Mouse (Mus musculus): ENCODE data around the gene C1qtnf12. TPM values are rescaled to one million over a fixed set of nuclear protein-coding genes. Genes with fewer than 3 reads are reported as not detected.
A peak's percentile ranks its signal among the peaks of the same experiment; 100 is the strongest.

The C1qtnf12 gene
- 123 and 137 TPM in 2 replicates for polyA plus RNA-seq (2015; fragmentation: Nextera tagmentation; extraction: Ambion mirVana)

- 1% methylated on average over 31 of the region's 42 CpGs for WGBS
- H3K4me1 ChIP-seq (ENCODE audit: insufficient read depth, low read length): peaks cover 23% of the 10 kb centered on the region
These were observed at the start of gene C1qtnf12 for GRCm38 (mm10) chr4:155962167-155962971. TSS of gene C1qtnf12 (plus strand) at chr4:155962318.

GRCm38 (mm10) chr4:155932031-155932430, 30.1 kb upstream of the C1qtnf12 start:
- Histone ChIP-seq H3K4me2 (replicated peaks; ENCODE audit: low read depth, low read length) (no peak overlapping the region), H3K27me3 (ENCODE audit: insufficient read depth, low read length) (no peaks in the 10 kb centered on the region), H3K4me3 (ENCODE audit: low read length) (no peak overlapping the region), H3K4me1 (ENCODE audit: insufficient read depth, low read length) (no peaks in the 10 kb centered on the region), H3K9ac (replicated peaks; ENCODE audit: low read length) (no peak overlapping the region), H3K9me3 (ENCODE audit: low read length) (no peaks in the 10 kb centered on the region), H3K36me3 (ENCODE audit: insufficient read depth, low read length) (no peaks in the 10 kb centered on the region), H3K27ac (ENCODE audit: low read length) (no peak overlapping the region)
- no peak for ATAC-seq (ENCODE audit: low FRiP score, low TSS enrichment)
- 58% methylated on average over 1 of the region's 1 CpGs for WGBS

More at GRCm38 (mm10) chr4:155962167-155962971, at the start of gene C1qtnf12:
- Histone ChIP-seq H3K27me3 (ENCODE audit: insufficient read depth, low read length) (no peaks in the 10 kb centered on the region), H3K36me3 (ENCODE audit: insufficient read depth, low read length) (peaks cover 36% of the 10 kb centered on the region), H3K9ac (replicated peaks; ENCODE audit: low read length) (peak within 1 kb of the TSS; percentile 75), H3K4me3 (ENCODE audit: low read length) (peak within 1 kb of the TSS; percentile 62), H3K27ac (ENCODE audit: low read length) (peak within 1 kb of the TSS; percentile 86), H3K4me2 (replicated peaks; ENCODE audit: low read depth, low read length) (peak within 1 kb of the TSS; percentile 89), H3K9me3 (ENCODE audit: low read length) (no peaks in the 10 kb centered on the region)
- ATAC-seq (ENCODE audit: low FRiP score, low TSS enrichment): peak; percentile 89

GRCm38 (mm10) chr4:155943049-155943452, 19.1 kb upstream of the C1qtnf12 start:
- Histone ChIP-seq H3K9ac (replicated peaks; ENCODE audit: low read length) (peak overlapping the region; percentile 96), H3K4me2 (replicated peaks; ENCODE audit: low read depth, low read length) (peak overlapping the region; percentile 89), H3K4me1 (ENCODE audit: insufficient read depth, low read length) (peaks cover 18% of the 10 kb centered on the region), H3K27me3 (ENCODE audit: insufficient read depth, low read length) (no peaks in the 10 kb centered on the region), H3K36me3 (ENCODE audit: insufficient read depth, low read length) (peaks cover 13% of the 10 kb centered on the region; the same call in 1 of the 2 replicates), H3K9me3 (ENCODE audit: low read length) (no peaks in the 10 kb centered on the region), H3K4me3 (ENCODE audit: low read length) (peak overlapping the region; percentile 97), H3K27ac (ENCODE audit: low read length) (peak overlapping the region; percentile 88)
- peak; percentile 49 for ATAC-seq (ENCODE audit: low FRiP score, low TSS enrichment)
- WGBS: under 1% methylated on average over 17 of the region's 17 CpGs

- H3K9ac ChIP-seq (replicated peaks; ENCODE audit: low read length): peak within 1 kb of the TSS; percentile 96
- peak within 1 kb of the TSS; percentile 88 for H3K27ac ChIP-seq (ENCODE audit: low read length)
- under 1% methylated on average over 83 of the region's 85 CpGs for WGBS
- H3K9me3 ChIP-seq (ENCODE audit: low read length): no peaks in the 10 kb centered on the region
- peak within 1 kb of the TSS; percentile 89 for H3K4me2 ChIP-seq (replicated peaks; ENCODE audit: low read depth, low read length)
- peaks cover 18% of the 10 kb centered on the region for H3K4me1 ChIP-seq (ENCODE audit: insufficient read depth, low read length)
- peaks cover 14% of the 10 kb centered on the region; the same call in 1 of the 2 replicates for H3K36me3 ChIP-seq (ENCODE audit: insufficient read depth, low read length)
- ATAC-seq (ENCODE audit: low FRiP score, low TSS enrichment): peak; percentile 99
- peak within 1 kb of the TSS; percentile 97 for H3K4me3 ChIP-seq (ENCODE audit: low read length)
- H3K27me3 ChIP-seq (ENCODE audit: insufficient read depth, low read length): no peaks in the 10 kb centered on the region
These were observed 18.4 kb upstream of the C1qtnf12 start, which contains the start of gene Ube2j2 for GRCm38 (mm10) chr4:155943534-155944249. TSS of gene Ube2j2 (plus strand) at chr4:155943831.

- Histone ChIP-seq H3K4me2 (replicated peaks; ENCODE audit: low read depth, low read length) (peak overlapping the region; percentile 89), H3K36me3 (ENCODE audit: insufficient read depth, low read length) (peaks cover 18% of the 10 kb centered on the region; the same call in 1 of the 2 replicates), H3K9me3 (ENCODE audit: low read length) (no peaks in the 10 kb centered on the region), H3K27me3 (ENCODE audit: insufficient read depth, low read length) (no peaks in the 10 kb centered on the region), H3K4me1 (ENCODE audit: insufficient read depth, low read length) (peaks cover 18% of the 10 kb centered on the region), H3K4me3 (ENCODE audit: low read length) (peak overlapping the region; percentile 97), H3K27ac (ENCODE audit: low read length) (peak overlapping the region; percentile 66), H3K9ac (replicated peaks; ENCODE audit: low read length) (peak overlapping the region; percentile 96)
- WGBS: 0% methylated on average over 17 of the region's 17 CpGs
- no peak; the same call in 1 of the 2 replicates for ATAC-seq (ENCODE audit: low FRiP score, low TSS enrichment)
These were observed 17.8 kb upstream of the C1qtnf12 start for GRCm38 (mm10) chr4:155944271-155944670.

GRCm38 (mm10) chr4:155947094-155947493, 15.0 kb upstream of the C1qtnf12 start:
- H3K36me3 ChIP-seq (ENCODE audit: insufficient read depth, low read length): peaks cover 45% of the 10 kb centered on the region
- no peak overlapping the region for H3K9ac ChIP-seq (replicated peaks; ENCODE audit: low read length)
- no peak overlapping the region for H3K27ac ChIP-seq (ENCODE audit: low read length)
- H3K4me3 ChIP-seq (ENCODE audit: low read length): no peak overlapping the region
- peaks cover 18% of the 10 kb centered on the region for H3K4me1 ChIP-seq (ENCODE audit: insufficient read depth, low read length)
- no peak for ATAC-seq (ENCODE audit: low FRiP score, low TSS enrichment)
- H3K9me3 ChIP-seq (ENCODE audit: low read length): no peaks in the 10 kb centered on the region
- no peaks in the 10 kb centered on the region for H3K27me3 ChIP-seq (ENCODE audit: insufficient read depth, low read length)
- no peak overlapping the region for H3K4me2 ChIP-seq (replicated peaks; ENCODE audit: low read depth, low read length)

- Histone ChIP-seq H3K9ac (replicated peaks; ENCODE audit: low read length) (no peak overlapping the region), H3K4me3 (ENCODE audit: low read length) (no peak overlapping the region), H3K9me3 (ENCODE audit: low read length) (no peaks in the 10 kb centered on the region), H3K27me3 (ENCODE audit: insufficient read depth, low read length) (no peaks in the 10 kb centered on the region), H3K4me2 (replicated peaks; ENCODE audit: low read depth, low read length) (no peak overlapping the region), H3K27ac (ENCODE audit: low read length) (no peak overlapping the region), H3K4me1 (ENCODE audit: insufficient read depth, low read length) (no peaks in the 10 kb centered on the region), H3K36me3 (ENCODE audit: insufficient read depth, low read length) (peaks cover 56% of the 10 kb centered on the region)
- WGBS: 94% methylated on average over 6 of the region's 6 CpGs
- ATAC-seq (ENCODE audit: low FRiP score, low TSS enrichment): no peak
These were observed 6.6 kb upstream of the C1qtnf12 start for GRCm38 (mm10) chr4:155955491-155955890.

GRCm38 (mm10) chr4:155959275-155959674, 2.8 kb upstream of the C1qtnf12 start:
- Histone ChIP-seq H3K9ac (replicated peaks; ENCODE audit: low read length) (no peak overlapping the region), H3K4me3 (ENCODE audit: low read length) (no peak overlapping the region), H3K4me2 (replicated peaks; ENCODE audit: low read depth, low read length) (no peak overlapping the region), H3K4me1 (ENCODE audit: insufficient read depth, low read length) (peaks cover 23% of the 10 kb centered on the region), H3K27ac (ENCODE audit: low read length) (no peak overlapping the region), H3K27me3 (ENCODE audit: insufficient read depth, low read length) (no peaks in the 10 kb centered on the region), H3K36me3 (ENCODE audit: insufficient read depth, low read length) (peaks cover 34% of the 10 kb centered on the region), H3K9me3 (ENCODE audit: low read length) (no peaks in the 10 kb centered on the region)
- WGBS: 3% methylated on average over 5 of the region's 5 CpGs
- peak; percentile 50 for ATAC-seq (ENCODE audit: low FRiP score, low TSS enrichment)

- H3K36me3 ChIP-seq (ENCODE audit: insufficient read depth, low read length): peaks cover 29% of the 10 kb centered on the region
- peak overlapping the region; percentile 62 for H3K4me3 ChIP-seq (ENCODE audit: low read length)
- peak overlapping the region; percentile 13; the same call in 1 of the 2 replicates for H3K27ac ChIP-seq (ENCODE audit: low read length)
- H3K4me2 ChIP-seq (replicated peaks; ENCODE audit: low read depth, low read length): peak overlapping the region; percentile 89
- H3K9me3 ChIP-seq (ENCODE audit: low read length): no peaks in the 10 kb centered on the region
- no peaks in the 10 kb centered on the region for H3K27me3 ChIP-seq (ENCODE audit: insufficient read depth, low read length)
- no peak for ATAC-seq (ENCODE audit: low FRiP score, low TSS enrichment)
- peak overlapping the region; percentile 75 for H3K9ac ChIP-seq (replicated peaks; ENCODE audit: low read length)
- peaks cover 23% of the 10 kb centered on the region for H3K4me1 ChIP-seq (ENCODE audit: insufficient read depth, low read length)
- 37% methylated on average over 7 of the region's 7 CpGs for WGBS
These were observed 988 bp downstream of the C1qtnf12 start for GRCm38 (mm10) chr4:155963106-155963505.

Data from kidney, embryonic 16.5 days (tissue).